Mouse (Mus musculus) urinary bladder, adult 18-20 months (tissue): ENCODE data around the gene Frem2.

Experiments used
- DNase-seq, 2 experiments: peaks; one replicate each; pipeline ENCODE4 v3.0.0; 2022; ENCODE audit warnings: low spot score in 2 of 2, mixed read lengths in 2 of 2

Gene Frem2

GRCm38 (mm10) chr3:53656878-53657561 is at the start of gene Frem2:
TSS of gene Frem2 (minus strand) at chr3:53657355.
- peak; percentile 47 to 62 for DNase-seq

DNA sequence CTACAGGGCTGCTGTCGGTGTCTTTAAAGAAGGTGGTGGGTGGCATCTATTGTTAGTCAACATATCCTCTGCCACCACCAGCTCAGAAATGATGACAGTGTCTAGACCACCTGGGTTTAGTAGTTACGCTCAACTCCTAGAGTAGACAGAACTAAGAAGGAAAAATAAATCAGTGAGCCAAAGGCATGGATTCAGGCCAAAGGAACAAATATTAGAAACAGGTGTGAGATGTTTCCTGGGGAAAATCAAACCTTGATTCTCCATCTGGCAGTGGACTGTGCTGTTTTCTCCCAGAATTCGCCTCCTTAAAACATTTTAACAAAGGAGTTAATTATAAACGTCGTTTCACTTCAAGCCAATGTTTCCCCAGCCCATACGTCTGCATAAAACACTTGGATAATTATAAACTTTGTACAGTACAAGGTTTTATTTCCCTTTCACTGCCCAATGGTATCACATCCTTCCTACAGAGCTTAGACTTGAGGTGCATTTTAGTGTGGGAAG is 48.9 kb upstream of the Frem2 start:
- DNase-seq, result no peak

GRCm38 (mm10) chr3:53703126-53703505 is 46.0 kb upstream of the Frem2 start:
- no peak for DNase-seq

DNA sequence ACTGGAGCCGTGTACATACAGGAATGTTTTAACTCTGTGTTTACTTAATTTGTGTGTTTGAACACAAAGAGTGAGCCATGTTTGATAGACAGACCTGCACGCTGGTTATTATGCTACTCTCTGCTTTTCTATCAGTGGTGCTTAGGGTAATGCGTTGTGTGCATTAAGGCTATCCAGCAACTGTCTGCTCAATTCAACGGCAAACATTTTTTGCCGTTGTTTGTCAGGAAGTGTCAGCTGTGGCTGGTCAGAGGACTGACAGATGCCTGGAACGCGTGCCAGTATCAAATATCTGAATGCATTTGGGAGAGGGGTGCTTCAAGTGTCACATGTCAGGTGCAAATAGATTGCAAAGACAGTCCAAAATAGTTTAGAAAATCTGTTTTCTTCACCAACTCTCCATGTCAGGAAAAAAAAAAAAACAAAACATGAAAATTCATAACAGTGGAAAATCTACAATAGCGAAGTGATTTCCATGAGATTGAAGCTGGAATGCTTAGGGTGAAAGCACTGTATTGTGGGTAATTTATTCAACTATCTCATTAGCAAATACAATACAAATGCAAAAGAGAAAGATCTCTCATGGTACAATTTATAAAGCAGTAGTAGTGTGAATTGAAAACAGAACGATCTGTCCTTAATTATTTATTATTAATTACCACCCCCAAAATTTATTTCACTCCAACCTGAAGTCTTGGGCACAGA is 45.4 kb upstream of the Frem2 start:
- DNase-seq, result no peak

- no peak for DNase-seq
These were observed 44.8 kb upstream of the Frem2 start for GRCm38 (mm10) chr3:53701940-53702339.

DNA sequence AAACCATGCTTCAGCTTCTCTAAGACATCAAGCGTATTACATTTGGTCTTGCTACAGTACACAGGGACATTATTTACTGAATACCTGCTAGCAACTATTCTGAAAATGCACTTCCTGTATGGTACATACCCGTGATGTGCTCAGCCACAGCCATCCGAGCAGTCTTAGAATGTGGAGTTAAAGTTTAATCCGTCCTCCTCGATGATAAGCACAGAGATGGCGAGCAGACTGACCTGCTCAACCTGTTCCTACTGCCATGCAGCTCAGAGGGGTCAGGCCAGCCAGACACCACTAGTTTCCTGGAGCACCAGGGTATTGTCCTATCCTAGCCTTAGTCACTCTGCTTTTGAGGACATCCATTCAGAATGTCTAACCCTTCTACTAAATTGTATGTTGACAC is 30.6 kb upstream of the Frem2 start:
- DNase-seq, result peak; percentile 11 to 48

- DNase-seq, result no peak
These were observed 25.1 kb upstream of the Frem2 start for GRCm38 (mm10) chr3:53682244-53682643.

- no peak for DNase-seq
These were observed 23.7 kb upstream of the Frem2 start for GRCm38 (mm10) chr3:53680816-53681215.

GRCm38 (mm10) chr3:53674225-53674624 is 17.1 kb upstream of the Frem2 start:
- DNase-seq, result no peak

GRCm38 (mm10) chr3:53669736-53670135 is 12.6 kb upstream of the Frem2 start:
- DNase-seq, result no peak

GRCm38 (mm10) chr3:53657744-53658534 is 784 bp upstream of the Frem2 start:
- no peak for DNase-seq

GRCm38 (mm10) chr3:53656328-53656877 is 752 bp downstream of the Frem2 start:
- peak in 1 of 2 experiments; percentile 30 for DNase-seq

- no peak for DNase-seq
These were observed 1.8 kb downstream of the Frem2 start for GRCm38 (mm10) chr3:53655343-53655742.

- no peak for DNase-seq
These were observed 7.0 kb downstream of the Frem2 start for GRCm38 (mm10) chr3:53650003-53650748.

GRCm38 (mm10) chr3:53649425-53649824 is 7.7 kb downstream of the Frem2 start:
- no peak for DNase-seq

- DNase-seq, result no peak
These were observed 8.3 kb downstream of the Frem2 start for GRCm38 (mm10) chr3:53648902-53649301.

DNA sequence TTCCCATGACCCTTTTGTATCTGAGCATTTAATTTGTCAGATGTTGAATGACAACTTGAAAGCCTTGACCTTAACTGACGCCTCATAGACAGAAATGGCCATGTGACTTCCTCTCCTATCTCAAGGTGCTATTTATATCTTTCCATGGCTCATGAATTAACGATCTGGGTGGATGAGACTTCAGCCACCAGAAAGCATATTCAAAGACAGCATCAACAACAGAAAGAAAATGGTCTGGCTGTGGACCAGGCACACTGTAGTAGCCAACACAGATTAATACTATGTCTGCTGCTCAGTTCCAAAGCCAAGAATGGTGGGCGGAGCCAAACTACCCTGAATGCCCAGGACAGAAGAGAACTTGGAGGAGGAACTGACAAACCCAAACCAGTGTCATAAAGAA is 21.2 kb downstream of the Frem2 start:
- DNase-seq, result no peak

DNA sequence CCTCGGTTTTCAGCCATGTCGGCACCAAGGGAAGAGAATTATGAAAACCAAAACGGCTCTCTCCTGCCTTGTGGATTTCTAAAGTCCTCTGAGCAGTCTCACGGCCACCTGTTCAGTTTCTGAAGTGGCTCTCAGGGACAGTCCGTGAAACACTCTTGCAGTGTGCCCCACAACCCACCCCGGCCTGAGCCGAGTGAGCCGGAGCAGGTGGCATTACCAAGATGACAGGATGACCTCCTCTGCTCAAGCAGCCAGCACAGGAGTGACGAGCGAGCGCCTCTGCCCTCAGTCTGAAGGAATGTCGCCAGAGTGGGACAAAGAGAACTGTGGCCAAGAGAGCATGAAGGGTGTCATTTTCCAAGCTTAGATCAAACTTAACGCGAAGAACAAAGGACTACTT is 26.0 kb downstream of the Frem2 start:
- DNase-seq, result no peak

DNA sequence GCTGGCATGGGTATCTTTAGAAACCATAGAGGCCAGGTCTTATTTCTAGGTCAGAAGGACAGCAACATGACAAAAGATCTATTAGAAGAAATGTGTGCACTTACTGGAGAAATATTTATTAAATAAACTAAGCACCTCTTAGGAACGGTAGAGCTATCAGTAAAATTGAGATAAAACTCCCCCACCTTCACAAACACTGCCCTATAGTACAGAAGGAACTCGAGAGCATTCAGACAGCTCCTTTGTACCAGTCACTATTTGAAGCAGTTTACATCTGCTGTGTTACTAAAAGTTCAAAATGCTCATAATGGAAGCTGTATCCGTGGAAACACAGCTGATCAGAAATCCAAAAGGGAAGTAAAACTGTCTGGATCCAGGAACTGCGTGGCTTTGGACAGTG is 26.5 kb downstream of the Frem2 start:
- DNase-seq, result no peak

DNA sequence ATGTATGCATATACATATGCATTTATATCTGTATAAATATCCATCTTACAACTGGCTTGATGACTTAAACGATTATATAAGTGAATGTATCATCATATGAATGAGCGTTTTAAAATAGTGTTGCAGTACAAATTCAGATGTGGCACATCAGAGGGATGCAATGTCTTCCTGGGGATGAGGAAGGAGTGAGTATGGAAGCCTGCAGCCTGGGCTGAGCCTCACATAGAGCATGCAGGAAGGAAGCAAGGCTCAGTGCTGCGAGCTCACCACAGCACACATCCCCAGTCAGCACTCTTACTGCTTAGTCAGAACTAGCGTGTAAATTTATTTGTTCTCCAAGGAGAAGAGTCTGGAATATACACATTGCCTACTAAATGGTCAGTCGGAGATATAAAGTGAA is 27.2 kb downstream of the Frem2 start:
- no peak for DNase-seq

GRCm38 (mm10) chr3:53623222-53623621 is 33.9 kb downstream of the Frem2 start:
- DNase-seq, result no peak
